In the genomic region with DNA sequence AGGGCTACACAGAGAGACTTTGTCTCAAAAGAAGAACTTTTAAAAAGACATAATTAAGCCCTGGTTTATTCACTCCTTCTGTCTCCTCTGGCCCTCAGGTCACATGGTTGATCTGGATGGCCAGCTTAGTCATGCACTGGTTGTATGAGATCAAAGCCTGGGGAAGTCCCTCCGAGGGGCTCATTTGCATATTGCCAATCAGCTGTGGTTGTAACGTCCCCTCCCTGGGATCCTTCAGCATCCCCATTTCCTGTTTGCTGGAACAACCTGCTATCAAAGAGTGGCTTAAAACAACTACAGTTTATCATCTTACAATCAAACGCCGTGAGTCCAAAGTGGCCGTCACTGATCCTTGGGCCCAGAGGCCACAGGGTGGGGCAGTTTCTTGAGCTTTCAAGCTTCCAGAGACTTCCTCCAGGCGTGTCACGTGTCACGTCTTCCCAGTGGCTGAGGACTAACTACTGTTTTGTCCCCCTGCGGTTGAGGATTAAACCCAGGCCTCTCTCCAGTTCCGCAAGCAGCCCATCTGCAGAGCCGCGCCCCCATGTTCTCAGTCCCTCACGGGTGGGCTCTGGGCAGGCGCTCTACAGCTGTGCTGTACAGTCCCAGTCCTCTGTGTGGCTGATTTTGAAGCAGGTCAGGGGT, we compare ENCODE assay signal across 9 mouse cellular contexts. TPM values are rescaled to one million over a fixed set of nuclear protein-coding genes. Genes with fewer than 3 reads are reported as not detected.
DNase-seq lines count a peak whose midpoint lies in the region; ATAC-seq and TF ChIP-seq lines count a peak whose summit lies in the region.
"Had no signal": no experiment of that assay in that cellular context is flagged by ENCODE, and none has a peak within 500 bp of the region (broad histone marks: within the 10 kb centered on the region; RNA-seq: fewer than 3 reads in every experiment).

No protein-coding gene starts in this region.

- TF ChIP-seq EP300 in lung, postnatal 0 days (IDR thresholded peaks at IDR 0.05) = no peak

- H3K27me3 ChIP-seq in kidney, postnatal 0 days (ENCODE audit: insufficient read depth, low read length) = no peaks in the 10 kb centered on the region
- no peaks in the 10 kb centered on the region for H3K27me3 ChIP-seq in kidney, adult 2 months (replicated peaks; ENCODE audit: control insufficient read depth, insufficient read depth, low read length)
- no peaks in the 10 kb centered on the region for H3K27me3 ChIP-seq in lung, postnatal 0 days (replicated peaks; ENCODE audit: insufficient read depth, low read length)

- peak; percentile 38 for ATAC-seq in kidney, postnatal 0 days (replicated peaks; ENCODE audit: low FRiP score, low read depth)
- ATAC-seq in lung, postnatal 0 days = peak; percentile 65

- intact Hi-C loops in left cerebral cortex, postnatal 14 days (cut with DNase I) = loop anchor here (10.0 kb wide), 1 partner anchor 78 kb away; a partner anchor contains a TSS

- no peaks in the 10 kb centered on the region for H3K4me1 ChIP-seq in kidney, postnatal 0 days (replicated peaks; ENCODE audit: insufficient read depth, low read length)
- peaks cover 6% of the 10 kb centered on the region; the same call in 1 of the 2 replicates for H3K4me1 ChIP-seq in kidney, adult 2 months (ENCODE audit: control insufficient read depth, insufficient read depth, low read length)
- H3K4me1 ChIP-seq in bone marrow, adult 2 months (ENCODE audit: control insufficient read depth, insufficient read depth, low read length) = peaks cover 3% of the 10 kb centered on the region
- H3K4me1 ChIP-seq in lung, postnatal 0 days (ENCODE audit: insufficient read depth, low read depth, low read length) = no peaks in the 10 kb centered on the region

- H3K9ac ChIP-seq in kidney, postnatal 0 days (ENCODE audit: low read depth, low read length) = no peak overlapping the region
- H3K9ac ChIP-seq in lung, postnatal 0 days (replicated peaks; ENCODE audit: low read depth) = no peak overlapping the region

- no peaks in the 10 kb centered on the region for H3K9me3 ChIP-seq in kidney, postnatal 0 days (replicated peaks; ENCODE audit: low read length)
- no peaks in the 10 kb centered on the region for H3K9me3 ChIP-seq in lung, postnatal 0 days (ENCODE audit: low read length)

- H3K27ac ChIP-seq in kidney, postnatal 0 days = no peak overlapping the region
- no peak overlapping the region for H3K27ac ChIP-seq in kidney, adult 2 months (ENCODE audit: insufficient read depth, low read depth, low read length)
- peak overlapping the region; percentile 11; the same call in 1 of the 2 replicates for H3K27ac ChIP-seq in bone marrow, adult 2 months (ENCODE audit: control insufficient read depth, insufficient read depth, low read depth, low read length, poor library complexity)
- H3K27ac ChIP-seq in lung, postnatal 0 days (ENCODE audit: low read length) = no peak overlapping the region

- TF ChIP-seq CTCF in kidney, postnatal 0 days (IDR thresholded peaks at IDR 0.05; ENCODE audit: low read depth) = no peak
- TF ChIP-seq CTCF in kidney, adult 2 months (conservative IDR thresholded peaks at IDR 0.05; ENCODE audit: insufficient read depth, insufficient read length, low read depth, low read length) = no peak
- no peak for TF ChIP-seq CTCF in bone marrow, adult 2 months (IDR thresholded peaks at IDR 0.05; ENCODE audit: control insufficient read depth, insufficient read depth, low read length)
- no peak for TF ChIP-seq CTCF in lung, postnatal 0 days (IDR thresholded peaks at IDR 0.05)

- DNase-seq in kidney, postnatal 0 days (ENCODE audit: low spot score) = peak; percentile 9
- DNase-seq in kidney, adult 2 months = no peak
- DNase-seq in lung, postnatal 0 days (ENCODE audit: low spot score) = peak; percentile 58
- DNase-seq in spleen, postnatal 36 days (ENCODE audit: low spot score in 2 of 2) = peak; percentile 78 to 82
- DNase-seq in testis, postnatal 10 days (ENCODE audit: low spot score) = no peak
- DNase-seq in left cerebral cortex, postnatal 14 days (ENCODE audit: low spot score in 2 of 2) = no peak
- DNase-seq in ovary, postnatal 10 days (ENCODE audit: low spot score) = no peak

- WGBS in kidney, postnatal 0 days = 31% methylated on average over 14 of the region's 14 CpGs
- WGBS in kidney, adult 2 months = 33% methylated on average over 14 of the region's 14 CpGs
- 14% methylated on average over 14 of the region's 14 CpGs for WGBS in bone marrow, adult 2 months
- 34% methylated on average over 14 of the region's 14 CpGs for WGBS in lung, postnatal 0 days

- H3K4me3 ChIP-seq in kidney, postnatal 0 days (replicated peaks; ENCODE audit: low read depth, low read length) = no peak overlapping the region
- H3K4me3 ChIP-seq in kidney, adult 2 months (ENCODE audit: insufficient read depth, low read depth, low read length) = no peak overlapping the region
- no peak overlapping the region for H3K4me3 ChIP-seq in bone marrow, adult 2 months (replicated peaks; ENCODE audit: control insufficient read depth, low read depth, low read length)
- H3K4me3 ChIP-seq in lung, postnatal 0 days (ENCODE audit: low read depth, low read length) = no peak overlapping the region

- no peak overlapping the region for H3K4me2 ChIP-seq in kidney, postnatal 0 days (ENCODE audit: low read length)
- no peak overlapping the region for H3K4me2 ChIP-seq in lung, postnatal 0 days (replicated peaks; ENCODE audit: low read depth, low read length)

- H3K36me3 ChIP-seq in kidney, postnatal 0 days (ENCODE audit: insufficient read depth, low read length) = no peaks in the 10 kb centered on the region
- no peaks in the 10 kb centered on the region for H3K36me3 ChIP-seq in kidney, adult 2 months (ENCODE audit: control insufficient read depth, insufficient read depth, low read length)
- no peaks in the 10 kb centered on the region for H3K36me3 ChIP-seq in lung, postnatal 0 days (ENCODE audit: insufficient read depth, low read length)

- TF ChIP-seq POLR2A in kidney, adult 2 months (IDR thresholded peaks at IDR 0.05; ENCODE audit: low read depth, low read length) = no peak
- TF ChIP-seq POLR2A in bone marrow, adult 2 months (IDR thresholded peaks at IDR 0.05; ENCODE audit: borderline replicate concordance, control insufficient read depth, low read depth, low read length) = no peak

RNA-seq across cellular contexts. Expression of a gene that starts 10.9 kb away (rescaled TPM):
- 0.08 and 0.13 TPM in 2 replicates for polyA plus RNA-seq in kidney, postnatal 0 days (2015; fragmentation: Nextera tagmentation; extraction: Ambion mirVana)
- 0.11 and 0.25 TPM in 2 replicates for polyA plus RNA-seq in kidney, adult 2 months (2012; rRNA removed)
- polyA plus RNA-seq in bone marrow, adult 2 months (2011; ENCODE audit: insufficient read depth, insufficient read length, low replicate concordance, missing spikeins) = not detected in 2 replicates
- 0.04 TPM in 1 of 2 replicates, not detected in the other for polyA plus RNA-seq in lung, postnatal 0 days (2015; fragmentation: Nextera tagmentation; extraction: Ambion mirVana)
- not detected for total RNA-seq in left cerebral cortex, postnatal 14 days (2021)
- polyA plus RNA-seq: cortical plate, adult 2 months had no signal

RNA-seq across cellular contexts. Expression of a gene that starts 15.8 kb away (rescaled TPM):
- not detected in 2 replicates for polyA plus RNA-seq in kidney, postnatal 0 days (2015; fragmentation: Nextera tagmentation; extraction: Ambion mirVana)
- polyA plus RNA-seq in kidney, adult 2 months (2012; rRNA removed) = 0.14 and 0.16 TPM in 2 replicates
- 3.8 and 8.2 TPM in 2 replicates for polyA plus RNA-seq in bone marrow, adult 2 months (2011; ENCODE audit: insufficient read depth, insufficient read length, low replicate concordance, missing spikeins)
- polyA plus RNA-seq in lung, postnatal 0 days (2015; fragmentation: Nextera tagmentation; extraction: Ambion mirVana) = 0.13 and 0.18 TPM in 2 replicates
- total RNA-seq in left cerebral cortex, postnatal 14 days (2021) = not detected
- polyA plus RNA-seq: cortical plate, adult 2 months had no signal

RNA-seq across cellular contexts. Expression of a gene that starts 25.1 kb away (rescaled TPM):
- polyA plus RNA-seq in kidney, postnatal 0 days (2015; fragmentation: Nextera tagmentation; extraction: Ambion mirVana) = not detected in 2 replicates
- 0.12 TPM in 1 of 2 replicates, not detected in the other for polyA plus RNA-seq in kidney, adult 2 months (2012; rRNA removed)
- polyA plus RNA-seq in bone marrow, adult 2 months (2011; ENCODE audit: insufficient read depth, insufficient read length, low replicate concordance, missing spikeins) = not detected in 2 replicates
- 0.12 and 0.24 TPM in 2 replicates for polyA plus RNA-seq in lung, postnatal 0 days (2015; fragmentation: Nextera tagmentation; extraction: Ambion mirVana)
- 1 to 10 TPM; 3.0 to 4.1 TPM for total RNA-seq in left cerebral cortex, postnatal 14 days (2021)

RNA-seq across cellular contexts. Expression of a gene that starts 44.1 kb away (rescaled TPM):
- polyA plus RNA-seq in kidney, postnatal 0 days (2015; fragmentation: Nextera tagmentation; extraction: Ambion mirVana) = 7.3 and 7.8 TPM in 2 replicates
- 10.9 and 12.3 TPM in 2 replicates for polyA plus RNA-seq in kidney, adult 2 months (2012; rRNA removed)
- 2.6 and 4.7 TPM in 2 replicates for polyA plus RNA-seq in bone marrow, adult 2 months (2011; ENCODE audit: insufficient read depth, insufficient read length, low replicate concordance, missing spikeins)
- polyA plus RNA-seq in lung, postnatal 0 days (2015; fragmentation: Nextera tagmentation; extraction: Ambion mirVana) = 20.8 and 24.3 TPM in 2 replicates
- total RNA-seq in left cerebral cortex, postnatal 14 days (2021) = 10 to 100 TPM; 10.1 to 11.4 TPM

RNA-seq across cellular contexts. Expression of a gene that starts 54.3 kb away (rescaled TPM):
- polyA plus RNA-seq in kidney, postnatal 0 days (2015; fragmentation: Nextera tagmentation; extraction: Ambion mirVana) = 3.5 and 3.8 TPM in 2 replicates
- 10.3 and 14.4 TPM in 2 replicates for polyA plus RNA-seq in kidney, adult 2 months (2012; rRNA removed)
- polyA plus RNA-seq in bone marrow, adult 2 months (2011; ENCODE audit: insufficient read depth, insufficient read length, low replicate concordance, missing spikeins) = 6.4 and 13.0 TPM in 2 replicates
- polyA plus RNA-seq in lung, postnatal 0 days (2015; fragmentation: Nextera tagmentation; extraction: Ambion mirVana) = 8.3 and 20.0 TPM in 2 replicates
- total RNA-seq in left cerebral cortex, postnatal 14 days (2021) = 1 to 10 TPM in 1 of 2 experiments, not detected in 1; 1.2 TPM

Comparison
In these comparisons a context has a peak if more than half of its experiments do, and no peak if none do; other contexts are left out.
1. DNase-seq: peak in kidney, postnatal 0 days (single experiment), lung, postnatal 0 days (single experiment) and spleen, postnatal 36 days (2 of 2); none in kidney, adult 2 months (single experiment), testis, postnatal 10 days (single experiment), left cerebral cortex, postnatal 14 days (0 of 2) and ovary, postnatal 10 days (single experiment).